Mouse (Mus musculus): ENCODE results near the gene Layn.
A peak's percentile ranks its signal among the peaks of the same experiment; 100 is the strongest.

Gene Layn

GRCm38 (mm10) chr9:51031603-51032002, 45.3 kb downstream of the Layn start:
- DNase-seq, result no peak

GRCm38 (mm10) chr9:51030147-51030546, 46.7 kb downstream of the Layn start:
- no peak for DNase-seq

GRCm38 (mm10) chr9:51026952-51027351, 49.9 kb downstream of the Layn start:
- DNase-seq, result no peak

- DNase-seq, result no peak
Measured at GRCm38 (mm10) chr9:51021123-51021795, 55.6 kb downstream of the Layn start.

- no peak for DNase-seq
Measured at GRCm38 (mm10) chr9:51020351-51020750, 56.5 kb downstream of the Layn start.

GRCm38 (mm10) chr9:51019670-51020069, 57.2 kb downstream of the Layn start:
- no peak for DNase-seq

- no peak for DNase-seq
Measured at GRCm38 (mm10) chr9:51015732-51016131, 61.2 kb downstream of the Layn start.

GRCm38 (mm10) chr9:51013644-51014043, 63.2 kb downstream of the Layn start:
- no peak for DNase-seq

GRCm38 (mm10) chr9:51009656-51009950, 67.3 kb downstream of the Layn start:
- DNase-seq, result no peak

- DNase-seq, result peak; percentile 94 to 96
Measured at GRCm38 (mm10) chr9:51008841-51009655, 67.8 kb downstream of the Layn start, which contains the start of gene Sik2. Sik2 (minus strand) TSS chr9:51009073.

- no peak for DNase-seq
Measured at GRCm38 (mm10) chr9:51008068-51008840, 68.6 kb downstream of the Layn start.

GRCm38 (mm10) chr9:51007726-51008067, 69.2 kb downstream of the Layn start:
- DNase-seq, result no peak

GRCm38 (mm10) chr9:51006846-51007245, 70.0 kb downstream of the Layn start:
- peak; percentile 27 to 78 for DNase-seq

Data from lung, postnatal 4 days (tissue).